ENCODE assay signal across 10 mouse cellular contexts in genomic region chr15:79808114-79808513, GRCm38 (mm10). TPM values are rescaled to one million over a fixed set of nuclear protein-coding genes. Genes with fewer than 3 reads are reported as not detected.
DNase-seq lines count a peak whose midpoint lies in the region; ATAC-seq and TF ChIP-seq lines count a peak whose summit lies in the region.
"Had no signal": no experiment of that assay in that cellular context is flagged by ENCODE, and none has a peak within 500 bp of the region (broad histone marks: within the 10 kb centered on the region; RNA-seq: fewer than 3 reads in every experiment).

No protein-coding gene starts in this region.

- H3K9ac ChIP-seq in forebrain, embryonic 14.5 days (ENCODE audit: low read length), result no peak overlapping the region
- no peak overlapping the region for H3K9ac ChIP-seq in forebrain, embryonic 12.5 days
- no peak overlapping the region for H3K9ac ChIP-seq in midbrain, embryonic 14.5 days (replicated peaks; ENCODE audit: low read length)
- H3K9ac ChIP-seq in midbrain, embryonic 15.5 days, result no peak overlapping the region
- H3K9ac ChIP-seq in forebrain, embryonic 11.5 days (ENCODE audit: low read length), result no peak overlapping the region
- H3K9ac ChIP-seq: heart, embryonic 15.5 days had no signal

- no peaks in the 10 kb centered on the region for H3K36me3 ChIP-seq in forebrain, embryonic 14.5 days (ENCODE audit: control insufficient read depth, insufficient read depth, low read length)
- no peaks in the 10 kb centered on the region for H3K36me3 ChIP-seq in forebrain, embryonic 12.5 days (replicated peaks)
- no peaks in the 10 kb centered on the region for H3K36me3 ChIP-seq in midbrain, embryonic 14.5 days (ENCODE audit: control insufficient read depth, insufficient read depth, low read length)
- H3K36me3 ChIP-seq in midbrain, embryonic 15.5 days (replicated peaks), result no peaks in the 10 kb centered on the region
- H3K36me3 ChIP-seq in small intestine, adult 2 months (ENCODE audit: control insufficient read depth, insufficient read depth, low read length), result no peaks in the 10 kb centered on the region
- no peaks in the 10 kb centered on the region for H3K36me3 ChIP-seq in forebrain, embryonic 11.5 days (ENCODE audit: control insufficient read depth, insufficient read depth, low read length)
- H3K36me3 ChIP-seq: heart, embryonic 15.5 days had no signal

- H3K27me3 ChIP-seq in forebrain, embryonic 14.5 days (replicated peaks; ENCODE audit: control insufficient read depth, insufficient read depth, low read length), result peaks cover 31% of the 10 kb centered on the region
- peaks cover 60% of the 10 kb centered on the region for H3K27me3 ChIP-seq in forebrain, embryonic 12.5 days
- peaks cover 36% of the 10 kb centered on the region for H3K27me3 ChIP-seq in midbrain, embryonic 14.5 days (ENCODE audit: control insufficient read depth, insufficient read depth, low read length)
- H3K27me3 ChIP-seq in midbrain, embryonic 15.5 days (replicated peaks), result peaks cover 23% of the 10 kb centered on the region
- H3K27me3 ChIP-seq in small intestine, adult 2 months (ENCODE audit: control insufficient read depth, insufficient read depth, low read length), result peaks cover 26% of the 10 kb centered on the region
- peaks cover 39% of the 10 kb centered on the region for H3K27me3 ChIP-seq in forebrain, embryonic 11.5 days (ENCODE audit: control insufficient read depth, insufficient read depth, low read length)

- TF ChIP-seq CTCF in small intestine, adult 2 months (IDR thresholded peaks at IDR 0.05; ENCODE audit: extremely low read depth, insufficient read length, insufficient replicate concordance, low read depth, low read length), result peak; percentile 40; the same call in 1 of the 2 replicates

- no peak overlapping the region for H3K4me2 ChIP-seq in forebrain, embryonic 14.5 days (ENCODE audit: low read length)
- H3K4me2 ChIP-seq in forebrain, embryonic 12.5 days, result no peak overlapping the region
- H3K4me2 ChIP-seq in midbrain, embryonic 14.5 days (ENCODE audit: low read length), result no peak overlapping the region
- H3K4me2 ChIP-seq in midbrain, embryonic 15.5 days, result no peak overlapping the region
- H3K4me2 ChIP-seq in forebrain, embryonic 11.5 days (ENCODE audit: low read depth, low read length, severe bottlenecking), result no peak overlapping the region
- H3K4me2 ChIP-seq: heart, embryonic 15.5 days had no signal

- DNase-seq in forebrain, embryonic 14.5 days (ENCODE audit: low spot score), result peak; percentile 78
- DNase-seq in midbrain, embryonic 14.5 days, result peak; percentile 85
- peak; percentile 39 for DNase-seq in T-cell, adult 2 months (ENCODE audit: low spot score)
- DNase-seq in forebrain, embryonic 11.5 days (ENCODE audit: low spot score), result no peak

- no peak for TF ChIP-seq POLR2A in small intestine, adult 2 months (IDR thresholded peaks at IDR 0.05; ENCODE audit: low read depth, low read length)

- WGBS in forebrain, embryonic 14.5 days, result 28% methylated on average over 5 of the region's 5 CpGs
- WGBS in forebrain, embryonic 12.5 days, result 35% methylated on average over 5 of the region's 5 CpGs
- WGBS in midbrain, embryonic 14.5 days, result 29% methylated on average over 5 of the region's 5 CpGs
- WGBS in midbrain, embryonic 15.5 days, result 33% methylated on average over 5 of the region's 5 CpGs
- WGBS in small intestine, adult 2 months, result 27% methylated on average over 5 of the region's 5 CpGs
- 41% methylated on average over 5 of the region's 5 CpGs for WGBS in forebrain, embryonic 11.5 days

- no peak overlapping the region for H3K4me3 ChIP-seq in forebrain, embryonic 14.5 days (ENCODE audit: low read depth, low read length)
- no peak overlapping the region for H3K4me3 ChIP-seq in forebrain, embryonic 12.5 days (replicated peaks)
- no peak overlapping the region for H3K4me3 ChIP-seq in midbrain, embryonic 14.5 days (replicated peaks; ENCODE audit: low read depth, low read length)
- no peak overlapping the region for H3K4me3 ChIP-seq in midbrain, embryonic 15.5 days
- no peak overlapping the region for H3K4me3 ChIP-seq in small intestine, adult 2 months (ENCODE audit: low read depth, low read length)
- no peak overlapping the region for H3K4me3 ChIP-seq in forebrain, embryonic 11.5 days (ENCODE audit: low read depth, low read length)
- H3K4me3 ChIP-seq: heart, embryonic 15.5 days had no signal

- H3K9me3 ChIP-seq in forebrain, embryonic 14.5 days (replicated peaks; ENCODE audit: control insufficient read depth, low read length), result no peaks in the 10 kb centered on the region
- H3K9me3 ChIP-seq in forebrain, embryonic 12.5 days, result no peaks in the 10 kb centered on the region
- no peaks in the 10 kb centered on the region for H3K9me3 ChIP-seq in midbrain, embryonic 14.5 days (ENCODE audit: control insufficient read depth, low read length)
- H3K9me3 ChIP-seq in midbrain, embryonic 15.5 days, result no peaks in the 10 kb centered on the region
- no peaks in the 10 kb centered on the region for H3K9me3 ChIP-seq in forebrain, embryonic 11.5 days (ENCODE audit: control insufficient read depth, low read length)
- H3K9me3 ChIP-seq: heart, embryonic 15.5 days had no signal

- ATAC-seq in forebrain, embryonic 14.5 days, result no peak
- ATAC-seq in forebrain, embryonic 12.5 days (ENCODE audit: low FRiP score), result no peak
- no peak for ATAC-seq in midbrain, embryonic 14.5 days (ENCODE audit: low FRiP score, low TSS enrichment)
- no peak for ATAC-seq in midbrain, embryonic 15.5 days (replicated peaks)
- peak; percentile 51; the same call in 1 of the 2 replicates for ATAC-seq in granulocyte monocyte progenitor cell, adult 5-6 weeks (replicated peaks; ENCODE audit: poor library complexity, severe bottlenecking)
- no peak for ATAC-seq in forebrain, embryonic 11.5 days (replicated peaks; ENCODE audit: low FRiP score)

- peaks cover 4% of the 10 kb centered on the region for H3K4me1 ChIP-seq in forebrain, embryonic 14.5 days (ENCODE audit: control insufficient read depth, insufficient read depth, low read length)
- H3K4me1 ChIP-seq in forebrain, embryonic 12.5 days, result peaks cover 20% of the 10 kb centered on the region
- peaks cover 2% of the 10 kb centered on the region; the same call in 1 of the 2 replicates for H3K4me1 ChIP-seq in midbrain, embryonic 14.5 days (ENCODE audit: control insufficient read depth, insufficient read depth, low read length)
- peaks cover 19% of the 10 kb centered on the region for H3K4me1 ChIP-seq in midbrain, embryonic 15.5 days
- H3K4me1 ChIP-seq in small intestine, adult 2 months (ENCODE audit: control insufficient read depth, insufficient read depth, insufficient read length, low read length), result peaks cover 3% of the 10 kb centered on the region
- peaks cover 6% of the 10 kb centered on the region; the same call in 1 of the 2 replicates for H3K4me1 ChIP-seq in forebrain, embryonic 11.5 days (replicated peaks; ENCODE audit: control insufficient read depth, insufficient read depth, low read length)

- H3K27ac ChIP-seq in forebrain, embryonic 14.5 days (ENCODE audit: low read depth, low read length), result no peak overlapping the region
- no peak overlapping the region for H3K27ac ChIP-seq in forebrain, embryonic 12.5 days
- no peak overlapping the region for H3K27ac ChIP-seq in midbrain, embryonic 14.5 days (replicated peaks; ENCODE audit: low read depth, low read length)
- no peak overlapping the region for H3K27ac ChIP-seq in midbrain, embryonic 15.5 days
- no peak overlapping the region for H3K27ac ChIP-seq in small intestine, adult 2 months (ENCODE audit: insufficient read depth, low read depth, low read length)
- no peak overlapping the region for H3K27ac ChIP-seq in forebrain, embryonic 11.5 days (ENCODE audit: low read depth, low read length)
- H3K27ac ChIP-seq: heart, embryonic 15.5 days; macrophage had no signal

RNA-seq across cellular contexts. Expression of gene Nptxr, which starts 3.5 kb away (rescaled TPM):
- polyA plus RNA-seq in forebrain, embryonic 14.5 days (2014; fragmentation: Nextera tagmentation; extraction: Ambion mirVana), result 7.6 and 8.5 TPM in 2 replicates
- 7.2 and 8.0 TPM in 2 replicates for polyA plus RNA-seq in forebrain, embryonic 12.5 days (2016; fragmentation: Nextera tagmentation; extraction: Ambion mirVana)
- polyA plus RNA-seq in midbrain, embryonic 14.5 days (2014; fragmentation: Nextera tagmentation; extraction: Ambion mirVana), result 17.8 and 42.5 TPM in 2 replicates
- 52.0 and 54.8 TPM in 2 replicates for polyA plus RNA-seq in midbrain, embryonic 15.5 days (2015; fragmentation: Nextera tagmentation; extraction: Ambion mirVana)
- total RNA-seq in granulocyte monocyte progenitor cell, adult 5-6 weeks (2014; fragmentation: Nextera tagmentation), result 0.52 and 0.85 TPM in 2 replicates
- total RNA-seq in granulocyte monocyte progenitor cell, adult 5-6 weeks (2017), result 0.04 and 0.31 TPM in 2 replicates
- 1.0 and 1.3 TPM in 2 replicates for polyA plus RNA-seq in small intestine, adult 2 months (2012; rRNA removed)
- polyA plus RNA-seq in forebrain, embryonic 11.5 days (2014; fragmentation: Nextera tagmentation; extraction: Ambion mirVana), result 1.4 and 2.1 TPM in 2 replicates

RNA-seq across cellular contexts. Expression of gene Npcd, which starts 25.9 kb away (rescaled TPM):
- not detected in 2 replicates for polyA plus RNA-seq in forebrain, embryonic 14.5 days (2014; fragmentation: Nextera tagmentation; extraction: Ambion mirVana)
- polyA plus RNA-seq in forebrain, embryonic 12.5 days (2016; fragmentation: Nextera tagmentation; extraction: Ambion mirVana), result 0.87 TPM in 1 of 2 replicates, not detected in the other
- polyA plus RNA-seq in midbrain, embryonic 14.5 days (2014; fragmentation: Nextera tagmentation; extraction: Ambion mirVana), result 0.26 TPM in 1 of 2 replicates, not detected in the other
- polyA plus RNA-seq in midbrain, embryonic 15.5 days (2015; fragmentation: Nextera tagmentation; extraction: Ambion mirVana), result 0.42 and 0.98 TPM in 2 replicates
- not detected in 2 replicates for total RNA-seq in granulocyte monocyte progenitor cell, adult 5-6 weeks (2014; fragmentation: Nextera tagmentation)
- not detected in 2 replicates for total RNA-seq in granulocyte monocyte progenitor cell, adult 5-6 weeks (2017)
- 0.23 and 0.63 TPM in 2 replicates for polyA plus RNA-seq in small intestine, adult 2 months (2012; rRNA removed)
- polyA plus RNA-seq in forebrain, embryonic 11.5 days (2014; fragmentation: Nextera tagmentation; extraction: Ambion mirVana), result not detected in 2 replicates
- polyA plus RNA-seq: heart, embryonic 15.5 days; macrophage had no signal

RNA-seq across cellular contexts. Expression of gene Cbx6, which starts 26.4 kb away (rescaled TPM):
- 18.1 and 29.1 TPM in 2 replicates for polyA plus RNA-seq in forebrain, embryonic 14.5 days (2014; fragmentation: Nextera tagmentation; extraction: Ambion mirVana)
- 31.1 and 31.5 TPM in 2 replicates for polyA plus RNA-seq in forebrain, embryonic 12.5 days (2016; fragmentation: Nextera tagmentation; extraction: Ambion mirVana)
- 46.7 and 52.1 TPM in 2 replicates for polyA plus RNA-seq in midbrain, embryonic 14.5 days (2014; fragmentation: Nextera tagmentation; extraction: Ambion mirVana)
- polyA plus RNA-seq in midbrain, embryonic 15.5 days (2015; fragmentation: Nextera tagmentation; extraction: Ambion mirVana), result 70.6 and 75.7 TPM in 2 replicates
- total RNA-seq in granulocyte monocyte progenitor cell, adult 5-6 weeks (2014; fragmentation: Nextera tagmentation), result 10.6 and 13.5 TPM in 2 replicates
- total RNA-seq in granulocyte monocyte progenitor cell, adult 5-6 weeks (2017), result 10.8 and 11.6 TPM in 2 replicates
- 11.1 and 19.9 TPM in 2 replicates for polyA plus RNA-seq in small intestine, adult 2 months (2012; rRNA removed)
- polyA plus RNA-seq in forebrain, embryonic 11.5 days (2014; fragmentation: Nextera tagmentation; extraction: Ambion mirVana), result 31.2 and 32.3 TPM in 2 replicates

RNA-seq across cellular contexts. Expression of gene Dnal4, which starts 30.5 kb away (rescaled TPM):
- 96.1 and 101 TPM in 2 replicates for polyA plus RNA-seq in forebrain, embryonic 14.5 days (2014; fragmentation: Nextera tagmentation; extraction: Ambion mirVana)
- 76.7 and 78.3 TPM in 2 replicates for polyA plus RNA-seq in forebrain, embryonic 12.5 days (2016; fragmentation: Nextera tagmentation; extraction: Ambion mirVana)
- polyA plus RNA-seq in midbrain, embryonic 14.5 days (2014; fragmentation: Nextera tagmentation; extraction: Ambion mirVana), result 77.8 and 83.8 TPM in 2 replicates
- polyA plus RNA-seq in midbrain, embryonic 15.5 days (2015; fragmentation: Nextera tagmentation; extraction: Ambion mirVana), result 80.6 and 81.1 TPM in 2 replicates
- 9.5 and 27.7 TPM in 2 replicates for total RNA-seq in granulocyte monocyte progenitor cell, adult 5-6 weeks (2014; fragmentation: Nextera tagmentation)
- 11.6 and 13.5 TPM in 2 replicates for total RNA-seq in granulocyte monocyte progenitor cell, adult 5-6 weeks (2017)
- polyA plus RNA-seq in small intestine, adult 2 months (2012; rRNA removed), result 8.6 and 18.7 TPM in 2 replicates
- 63.9 and 76.7 TPM in 2 replicates for polyA plus RNA-seq in forebrain, embryonic 11.5 days (2014; fragmentation: Nextera tagmentation; extraction: Ambion mirVana)
